Mouse (Mus musculus) c-Kit-positive CD71-negative TER-119-negative erythroid progenitor cells, embryonic 14.5 days (primary cell): ENCODE measurements at regions not wholly inside any gene's neighbourhood (a gene's known extent, or its start where the extent isn't known, plus 50 kb on each side); places are given as distances from the start of the nearest gene placed in this dataset.
"Not testable (repeated sequence)": the region's sequence is repeated elsewhere in the genome, so short reads cannot be mapped to it uniquely, and the experiment has no call there.

Experiments
- DNase-seq: peaks from one replicate; pipeline ENCODE4 v3.0.0-alpha.2; 2013; ENCODE audit warnings: low read depth

- DNase-seq = peak; percentile 28
Observed at GRCm38 (mm10) chr8:24386462-24386861, 339.2 kb downstream of the Adam3 start.

- no peak for DNase-seq
Observed at GRCm38 (mm10) chr8:24383963-24384435, 341.7 kb downstream of the Adam3 start.

- DNase-seq = no peak
Observed at GRCm38 (mm10) chr8:24383130-24383962, 342.3 kb downstream of the Adam3 start.

GRCm38 (mm10) chr8:24381666-24382253, 343.9 kb downstream of the Adam3 start:
- no peak for DNase-seq

- DNase-seq = no peak
Observed at GRCm38 (mm10) chr8:24378070-24378469, 347.6 kb downstream of the Adam3 start.

- not testable (repeated sequence) for DNase-seq
Observed at GRCm38 (mm10) chr8:24376846-24377245, 348.8 kb downstream of the Adam3 start.

- no peak for DNase-seq
Observed at GRCm38 (mm10) chr8:24374503-24374902, 351.1 kb downstream of the Adam3 start.

- DNase-seq = no peak
Observed at GRCm38 (mm10) chr8:24372068-24372467, 353.6 kb downstream of the Adam3 start.

- no peak for DNase-seq
Observed at GRCm38 (mm10) chr8:24366000-24366399, 359.7 kb downstream of the Adam3 start.

GRCm38 (mm10) chr8:24364685-24365084, 361.0 kb downstream of the Adam3 start:
- DNase-seq = no peak

- DNase-seq = no peak
Observed at GRCm38 (mm10) chr8:24359022-24359600, 366.5 kb downstream of the Adam3 start.

GRCm38 (mm10) chr8:24355146-24355545, 370.5 kb downstream of the Adam3 start:
- no peak for DNase-seq

GRCm38 (mm10) chr8:24353842-24354241, 371.8 kb downstream of the Adam3 start:
- no peak for DNase-seq

- no peak for DNase-seq
Observed at GRCm38 (mm10) chr8:24352322-24352721, 373.3 kb downstream of the Adam3 start.

- DNase-seq = no peak
Observed at GRCm38 (mm10) chr8:24351760-24352159, 373.9 kb downstream of the Adam3 start.

- no peak for DNase-seq
Observed at GRCm38 (mm10) chr8:24346390-24347113, 379.1 kb downstream of the Adam3 start.

- DNase-seq = no peak
Observed at GRCm38 (mm10) chr8:24338694-24339093, 387.0 kb downstream of the Adam3 start.

- DNase-seq = no peak
Observed at GRCm38 (mm10) chr8:24337635-24338034, 388.0 kb downstream of the Adam3 start.

GRCm38 (mm10) chr8:24335709-24336108, 389.9 kb downstream of the Adam3 start:
- no peak for DNase-seq

- DNase-seq = no peak
Observed at GRCm38 (mm10) chr8:24333705-24334104, 391.9 kb downstream of the Adam3 start.

GRCm38 (mm10) chr8:24310893-24311292, 414.8 kb downstream of the Adam3 start:
- DNase-seq = no peak

- DNase-seq = no peak
Observed at GRCm38 (mm10) chr8:24294565-24294964, 431.1 kb downstream of the Adam3 start.
